Mouse (Mus musculus): ENCODE measurements at regions not wholly inside any gene's neighbourhood (a gene's known extent, or its start where the extent isn't known, plus 50 kb on each side); places are given as distances from the start of the nearest gene placed in this dataset.

GRCm38 (mm10) chr6:47390436-47391002, 62.7 kb upstream of the Cul1 start:
- Histone ChIP-seq H3K27me3 (no peaks in the 10 kb centered on the region), H3K4me2 (no peak overlapping the region), H3K9ac (no peak overlapping the region), H3K36me3 (no peaks in the 10 kb centered on the region), H3K27ac (peak overlapping the region; percentile 55; the same call in 1 of the 2 replicates), H3K4me3 (no peak overlapping the region), H3K9me3 (no peaks in the 10 kb centered on the region), H3K4me1 (peaks cover 11% of the 10 kb centered on the region)
- no peak for ATAC-seq (ENCODE audit: insufficient number of reproducible peaks, insufficient read depth, low FRiP score, low TSS enrichment, low read depth)
- WGBS = 21% methylated on average over 7 of the region's 7 CpGs

GRCm38 (mm10) chr6:47391014-47391802, 62.0 kb upstream of the Cul1 start:
- Histone ChIP-seq H3K27me3 (no peaks in the 10 kb centered on the region), H3K4me3 (no peak overlapping the region), H3K9ac (no peak overlapping the region), H3K36me3 (no peaks in the 10 kb centered on the region), H3K4me1 (peaks cover 11% of the 10 kb centered on the region), H3K4me2 (no peak overlapping the region), H3K9me3 (no peaks in the 10 kb centered on the region), H3K27ac (no peak overlapping the region)
- 37% methylated on average over 3 of the region's 3 CpGs for WGBS
- ATAC-seq (ENCODE audit: insufficient number of reproducible peaks, insufficient read depth, low FRiP score, low TSS enrichment, low read depth) = no peak

GRCm38 (mm10) chr6:47395465-47396337, 57.5 kb upstream of the Cul1 start:
- no peaks in the 10 kb centered on the region for H3K36me3 ChIP-seq
- no peak for ATAC-seq (ENCODE audit: insufficient number of reproducible peaks, insufficient read depth, low FRiP score, low TSS enrichment, low read depth)
- peaks cover 8% of the 10 kb centered on the region for H3K4me1 ChIP-seq
- no peaks in the 10 kb centered on the region for H3K27me3 ChIP-seq
- no peak overlapping the region for H3K9ac ChIP-seq
- H3K4me3 ChIP-seq = no peak overlapping the region
- no peak overlapping the region for H3K27ac ChIP-seq
- 37% methylated on average over 5 of the region's 5 CpGs for WGBS
- no peak overlapping the region for H3K4me2 ChIP-seq
- no peaks in the 10 kb centered on the region for H3K9me3 ChIP-seq

Measured in embryonic facial prominence, embryonic 13.5 days (tissue).